Mouse (Mus musculus): ENCODE data around the gene Plpp1. TPM values are rescaled to one million over a fixed set of nuclear protein-coding genes. Genes with fewer than 3 reads are reported as not detected.

The Plpp1 gene
- total and polyA plus RNA-seq, 2 experiments from 2014 or later = 59.9 to 87.2 TPM

GRCm38 (mm10) chr13:112887234-112887633 lies 86.6 kb downstream of the Plpp1 start:
- TF ChIP-seq CTCF (IDR thresholded peaks at IDR 0.05) = no peak
- Histone ChIP-seq H3K36me3 (ENCODE audit: insufficient read depth, low read length) (peaks cover 53% of the 10 kb centered on the region), H3K4me1 (ENCODE audit: insufficient read depth, low read length) (no peaks in the 10 kb centered on the region), H3K4me2 (ENCODE audit: low read depth, low read length, poor library complexity, severe bottlenecking) (no peak overlapping the region), H3K9me3 (ENCODE audit: low read length) (no peaks in the 10 kb centered on the region), H3K27ac (ENCODE audit: low read depth, low read length) (no peak overlapping the region), H3K9ac (replicated peaks; ENCODE audit: low read length, poor library complexity, severe bottlenecking) (no peak overlapping the region), H3K4me3 (ENCODE audit: low read depth, low read length) (no peak overlapping the region), H3K27me3 (ENCODE audit: insufficient read depth, low read length) (no peaks in the 10 kb centered on the region)
- 94% methylated on average over 12 of the region's 12 CpGs for WGBS
- ATAC-seq (ENCODE audit: low FRiP score) (no peak), DNase-seq (ENCODE audit: low spot score) (no peak)

GRCm38 (mm10) chr13:112902176-112902575 lies 101.6 kb downstream of the Plpp1 start:
- Histone ChIP-seq H3K9ac (replicated peaks; ENCODE audit: low read length, poor library complexity, severe bottlenecking) (no peak overlapping the region), H3K4me1 (ENCODE audit: insufficient read depth, low read length) (no peaks in the 10 kb centered on the region), H3K4me2 (ENCODE audit: low read depth, low read length, poor library complexity, severe bottlenecking) (no peak overlapping the region), H3K36me3 (ENCODE audit: insufficient read depth, low read length) (peaks cover 43% of the 10 kb centered on the region), H3K4me3 (ENCODE audit: low read depth, low read length) (no peak overlapping the region), H3K9me3 (ENCODE audit: low read length) (no peaks in the 10 kb centered on the region), H3K27ac (ENCODE audit: low read depth, low read length) (no peak overlapping the region), H3K27me3 (ENCODE audit: insufficient read depth, low read length) (no peaks in the 10 kb centered on the region)
- TF ChIP-seq CTCF (IDR thresholded peaks at IDR 0.05) = no peak
- DNase-seq (ENCODE audit: low spot score) (no peak), ATAC-seq (ENCODE audit: low FRiP score) (no peak)
- 94% methylated on average over 3 of the region's 3 CpGs for WGBS

- DNase-seq (ENCODE audit: low spot score) = peak; percentile 56
- Histone ChIP-seq H3K4me3 (ENCODE audit: low read depth, low read length) (no peak overlapping the region), H3K9ac (replicated peaks; ENCODE audit: low read length, poor library complexity, severe bottlenecking) (no peak overlapping the region), H3K27ac (ENCODE audit: low read depth, low read length) (no peak overlapping the region), H3K4me1 (ENCODE audit: insufficient read depth, low read length) (no peaks in the 10 kb centered on the region), H3K27me3 (ENCODE audit: insufficient read depth, low read length) (no peaks in the 10 kb centered on the region), H3K4me2 (ENCODE audit: low read depth, low read length, poor library complexity, severe bottlenecking) (no peak overlapping the region), H3K36me3 (ENCODE audit: insufficient read depth, low read length) (peaks cover 35% of the 10 kb centered on the region), H3K9me3 (ENCODE audit: low read length) (no peaks in the 10 kb centered on the region)
- WGBS = 69% methylated on average over 4 of the region's 4 CpGs
- no peak for ATAC-seq (ENCODE audit: low FRiP score)
- peak; percentile 88 for TF ChIP-seq CTCF (IDR thresholded peaks at IDR 0.05)
Observed at GRCm38 (mm10) chr13:112909663-112910062, 109.1 kb downstream of the Plpp1 start.

- Histone ChIP-seq H3K9ac (replicated peaks; ENCODE audit: low read length, poor library complexity, severe bottlenecking) (no peak overlapping the region), H3K4me2 (ENCODE audit: low read depth, low read length, poor library complexity, severe bottlenecking) (no peak overlapping the region), H3K4me1 (ENCODE audit: insufficient read depth, low read length) (no peaks in the 10 kb centered on the region), H3K9me3 (ENCODE audit: low read length) (no peaks in the 10 kb centered on the region), H3K27ac (ENCODE audit: low read depth, low read length) (no peak overlapping the region), H3K4me3 (ENCODE audit: low read depth, low read length) (no peak overlapping the region), H3K36me3 (ENCODE audit: insufficient read depth, low read length) (peaks cover 29% of the 10 kb centered on the region), H3K27me3 (ENCODE audit: insufficient read depth, low read length) (no peaks in the 10 kb centered on the region)
- WGBS = 93% methylated on average over 4 of the region's 4 CpGs
- no peak for TF ChIP-seq CTCF (IDR thresholded peaks at IDR 0.05)
- DNase-seq (ENCODE audit: low spot score) = no peak
- no peak for ATAC-seq (ENCODE audit: low FRiP score)
Observed at GRCm38 (mm10) chr13:112910434-112910833, 109.8 kb downstream of the Plpp1 start.

Other genes starting within 250 kb of the Plpp1 start
- 0.05 TPM in 2 replicates for gene Il31ra, start 206.4 kb upstream of the Plpp1 start, total RNA-seq (2014; rRNA removed)
- 0.07 and 0.09 TPM in 2 replicates for gene Il31ra, start 206.4 kb upstream of the Plpp1 start, polyA plus RNA-seq (2015; fragmentation: Nextera tagmentation; extraction: Ambion mirVana)
- 0.11 and 0.33 TPM in 2 replicates for gene Ddx4, start 148.3 kb upstream of the Plpp1 start, total RNA-seq (2014; rRNA removed)
- 0.23 and 0.59 TPM in 2 replicates for gene Ddx4, start 148.3 kb upstream of the Plpp1 start, polyA plus RNA-seq (2015; fragmentation: Nextera tagmentation; extraction: Ambion mirVana)
- 12.1 and 14.4 TPM in 2 replicates for gene Slc38a9, start 140.0 kb upstream of the Plpp1 start, total RNA-seq (2014; rRNA removed)
- 8.6 and 10.8 TPM in 2 replicates for gene Slc38a9, start 140.0 kb upstream of the Plpp1 start, polyA plus RNA-seq (2015; fragmentation: Nextera tagmentation; extraction: Ambion mirVana)
- 24.2 and 34.3 TPM in 2 replicates for gene Mtrex, start 126.6 kb downstream of the Plpp1 start, total RNA-seq (2014; rRNA removed)
- 35.5 and 40.5 TPM in 2 replicates for gene Mtrex, start 126.6 kb downstream of the Plpp1 start, polyA plus RNA-seq (2015; fragmentation: Nextera tagmentation; extraction: Ambion mirVana)
- gene Dhx29, start 126.7 kb downstream of the Plpp1 start, total RNA-seq (2014; rRNA removed) = 18.0 and 20.7 TPM in 2 replicates
- gene Dhx29, start 126.7 kb downstream of the Plpp1 start, polyA plus RNA-seq (2015; fragmentation: Nextera tagmentation; extraction: Ambion mirVana) = 25.4 and 30.6 TPM in 2 replicates
- gene Ccno, start 187.0 kb downstream of the Plpp1 start, total RNA-seq (2014; rRNA removed) = 1.6 and 7.9 TPM in 2 replicates
- gene Ccno, start 187.0 kb downstream of the Plpp1 start, polyA plus RNA-seq (2015; fragmentation: Nextera tagmentation; extraction: Ambion mirVana) = 1.0 and 1.1 TPM in 2 replicates
- gene Mcidas, start 193.1 kb downstream of the Plpp1 start, total RNA-seq (2014; rRNA removed) = 0.77 and 1.4 TPM in 2 replicates
- 0.38 and 0.81 TPM in 2 replicates for gene Mcidas, start 193.1 kb downstream of the Plpp1 start, polyA plus RNA-seq (2015; fragmentation: Nextera tagmentation; extraction: Ambion mirVana)
- 1.7 and 2.0 TPM in 2 replicates for gene Cdc20b, start 234.3 kb downstream of the Plpp1 start, total RNA-seq (2014; rRNA removed)
- gene Cdc20b, start 234.3 kb downstream of the Plpp1 start, polyA plus RNA-seq (2015; fragmentation: Nextera tagmentation; extraction: Ambion mirVana) = 0.15 and 0.18 TPM in 2 replicates
- 16.2 and 27.1 TPM in 2 replicates for gene Gpx8, start 245.6 kb downstream of the Plpp1 start, total RNA-seq (2014; rRNA removed)
- 37.5 and 41.7 TPM in 2 replicates for gene Gpx8, start 245.6 kb downstream of the Plpp1 start, polyA plus RNA-seq (2015; fragmentation: Nextera tagmentation; extraction: Ambion mirVana)

All from midbrain, postnatal 0 days (tissue).